Mouse (Mus musculus) heart, embryonic 12.5 days (tissue): ENCODE data around the gene Syt7. TPM values are rescaled to one million over a fixed set of nuclear protein-coding genes. Genes with fewer than 3 reads are reported as not detected.

ENCODE experiments used
- ATAC-seq: fragments of 200-750 bp; cut with Nextera tagmentation; 2 replicates; pipeline ENCODE4 v1.8.0; 2017; ENCODE audit warnings: moderate TSS enrichment, moderate library complexity; ENCODE audit not compliant: insufficient number of reproducible peaks, low FRiP score
- H3K27ac ChIP-seq: fragments of 300-500 bp; sonication (generic); 2 replicates; pipeline ENCODE4 v1.5.1; 2016; ENCODE audit warnings: mild to moderate bottlenecking, moderate library complexity; ENCODE audit not compliant: poor library complexity, severe bottlenecking
- H3K27me3 ChIP-seq: fragments of 300-500 bp; sonication (generic); replicated peaks from 2 replicates; pipeline ENCODE4 v1.6.1; 2016; ENCODE audit warnings: mild to moderate bottlenecking, moderate library complexity
- H3K36me3 ChIP-seq: fragments of 300-500 bp; sonication (generic); 2 replicates; pipeline ENCODE4 v1.6.1; 2016; ENCODE audit warnings: mild to moderate bottlenecking, moderate library complexity
- H3K4me1 ChIP-seq: fragments of 300-500 bp; sonication (generic); replicated peaks from 2 replicates; pipeline ENCODE4 v1.6.1; 2016; ENCODE audit warnings: mild to moderate bottlenecking
- H3K4me2 ChIP-seq: fragments of 300-500 bp; sonication (generic); 2 replicates; pipeline ENCODE4 v1.6.1; 2016; ENCODE audit warnings: mild to moderate bottlenecking, moderate library complexity
- H3K4me3 ChIP-seq: fragments of 300-500 bp; sonication (generic); 2 replicates; pipeline ENCODE4 v1.5.1; 2016; ENCODE audit warnings: mild to moderate bottlenecking
- H3K9ac ChIP-seq: fragments of 300-500 bp; sonication (generic); 2 replicates; pipeline ENCODE4 v1.6.1; 2016; ENCODE audit warnings: mild to moderate bottlenecking, moderate library complexity
- H3K9me3 ChIP-seq: fragments of 300-500 bp; sonication (generic); replicated peaks from 2 replicates; pipeline ENCODE4 v1.6.1; 2016; ENCODE audit warnings: mild to moderate bottlenecking, moderate library complexity
- WGBS: fragments of 180-500 bp; shearing (Covaris S2); methylation state at CpG from one replicate; pipeline ENCODE4 v1.1.7; 2016; 5-methylcytosine and 5-hydroxymethylcytosine counted together
- polyA plus RNA-seq: library from polyadenylated mRNA; unstranded; fragments of >200 nt; fragmentation: Nextera tagmentation; extraction: Ambion mirVana; gene quantifications from 2 replicates; pipeline ENCODE4 v1.2.1, GENCODE M21; 2016

Gene Syt7
- polyA plus RNA-seq, 1 experiment from 2014 or later = 0.59 TPM

DNA sequence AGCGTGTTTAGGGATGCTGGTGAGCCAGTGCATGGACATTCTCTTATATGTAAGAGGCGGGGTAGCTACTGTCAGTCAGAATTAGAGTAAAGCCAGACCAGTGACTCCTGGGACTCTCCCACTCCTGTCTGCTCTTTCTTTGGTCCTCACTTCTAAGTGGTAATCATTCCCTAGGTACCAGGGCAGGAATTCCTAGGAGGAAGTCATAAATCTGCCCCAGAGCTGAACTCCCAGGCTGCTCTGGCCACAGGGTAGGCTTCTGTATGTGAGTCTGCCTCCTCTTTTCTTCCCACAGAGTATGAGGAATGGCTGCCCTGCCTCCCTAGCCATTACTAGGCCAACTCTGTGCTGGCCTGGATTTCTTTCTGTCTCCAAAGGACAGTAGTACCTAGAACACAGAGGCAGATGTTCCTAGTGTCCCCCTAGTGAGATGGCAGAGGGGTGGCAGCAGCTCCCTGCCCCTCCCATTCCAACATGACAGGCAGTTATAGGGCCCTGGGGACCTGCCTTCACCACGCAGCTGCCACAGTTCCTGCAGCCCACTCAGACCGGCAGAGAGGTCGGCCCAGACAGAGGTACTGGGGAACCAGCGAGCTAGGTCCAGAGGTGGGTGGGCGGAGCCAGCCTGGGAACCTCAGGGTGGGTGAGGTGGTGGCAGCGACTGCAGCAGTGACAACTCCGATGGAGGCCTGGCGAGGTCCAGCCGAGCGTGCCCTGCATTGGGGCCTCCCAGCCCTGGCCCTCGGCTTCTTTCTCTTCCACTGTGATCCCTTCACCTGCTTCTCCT, 36.8 kb downstream of the Syt7 start:
- Histone ChIP-seq H3K4me1 (peaks cover 33% of the 10 kb centered on the region), H3K27ac (no peak overlapping the region), H3K27me3 (peaks cover 76% of the 10 kb centered on the region), H3K36me3 (no peaks in the 10 kb centered on the region), H3K9ac (no peak overlapping the region), H3K9me3 (no peaks in the 10 kb centered on the region), H3K4me2 (no peak overlapping the region), H3K4me3 (no peak overlapping the region)
- no peak for ATAC-seq
- 44% methylated on average over 13 of the region's 13 CpGs for WGBS

DNA sequence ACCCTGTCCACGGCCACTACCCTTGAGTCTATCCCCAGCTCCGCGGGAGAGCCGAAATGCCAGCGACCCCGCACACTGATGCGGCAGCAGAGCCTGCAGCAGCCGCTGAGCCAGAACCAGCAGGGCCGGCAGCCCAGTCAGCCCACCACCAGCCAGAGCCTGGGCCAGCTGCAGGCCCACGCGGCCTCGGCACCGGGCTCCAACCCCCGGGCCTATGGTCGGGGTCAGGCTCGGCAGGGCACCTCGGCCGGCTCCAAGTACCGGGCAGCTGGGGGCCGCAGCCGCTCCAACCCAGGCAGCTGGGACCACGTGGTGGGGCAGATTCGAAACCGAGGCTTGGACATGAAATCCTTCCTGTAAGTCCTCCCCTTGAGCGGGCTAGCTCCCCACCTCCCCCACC, 37.4 kb downstream of the Syt7 start:
- no peak overlapping the region for H3K4me2 ChIP-seq
- ATAC-seq = no peak
- no peak overlapping the region for H3K4me3 ChIP-seq
- 37% methylated on average over 25 of the region's 25 CpGs for WGBS
- no peaks in the 10 kb centered on the region for H3K9me3 ChIP-seq
- peaks cover 75% of the 10 kb centered on the region for H3K27me3 ChIP-seq
- H3K9ac ChIP-seq = no peak overlapping the region
- H3K27ac ChIP-seq = no peak overlapping the region
- H3K36me3 ChIP-seq = no peaks in the 10 kb centered on the region
- H3K4me1 ChIP-seq = peaks cover 31% of the 10 kb centered on the region

DNA sequence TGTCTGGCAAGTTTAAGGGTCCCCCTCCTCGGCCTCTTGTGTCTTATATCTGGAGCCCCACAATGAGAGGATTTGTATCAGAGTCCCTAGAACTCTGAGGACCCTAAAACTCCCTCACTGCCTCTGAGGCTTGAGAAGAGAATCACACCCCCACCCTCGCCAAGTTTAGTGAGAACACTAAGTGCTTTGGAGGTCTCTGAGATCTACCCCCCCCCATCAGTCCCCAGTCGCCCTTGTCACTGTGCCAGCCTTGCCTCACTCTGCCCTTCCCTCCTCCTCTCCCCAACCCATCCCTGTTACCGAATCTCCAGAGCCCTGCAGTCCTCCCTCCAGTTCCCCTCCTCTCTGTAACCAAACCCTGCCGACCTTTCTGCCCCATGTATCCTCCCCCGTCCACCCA, 37.9 kb downstream of the Syt7 start:
- H3K27me3 ChIP-seq = peaks cover 70% of the 10 kb centered on the region
- H3K4me1 ChIP-seq = peaks cover 31% of the 10 kb centered on the region
- no peak overlapping the region for H3K4me3 ChIP-seq
- H3K9me3 ChIP-seq = no peaks in the 10 kb centered on the region
- 41% methylated on average over 6 of the region's 6 CpGs for WGBS
- ATAC-seq = no peak
- H3K27ac ChIP-seq = no peak overlapping the region
- no peak overlapping the region for H3K9ac ChIP-seq
- H3K4me2 ChIP-seq = no peak overlapping the region
- no peaks in the 10 kb centered on the region for H3K36me3 ChIP-seq

DNA sequence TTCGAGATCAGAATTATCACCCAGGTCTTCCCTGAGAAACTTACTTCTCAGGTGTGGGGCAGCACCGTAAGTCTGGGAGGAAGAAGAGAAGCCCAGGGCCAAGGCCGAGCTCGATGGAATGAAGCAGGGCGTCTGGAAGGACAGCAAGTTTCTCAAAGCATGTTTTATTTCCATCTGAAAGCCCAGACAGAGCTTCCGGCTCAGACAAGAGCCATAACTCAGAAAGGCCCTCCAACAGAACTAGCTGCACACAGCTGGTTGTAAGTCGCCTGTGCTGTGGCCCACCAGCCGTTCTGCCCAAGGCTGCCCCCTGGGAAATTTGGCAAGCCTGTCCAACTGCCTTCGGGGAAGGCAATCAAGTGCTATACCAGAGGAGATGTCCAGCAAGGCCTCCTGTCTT, 38.5 kb downstream of the Syt7 start:
- no peak overlapping the region for H3K4me2 ChIP-seq
- no peak for ATAC-seq
- no peak overlapping the region for H3K27ac ChIP-seq
- no peaks in the 10 kb centered on the region for H3K9me3 ChIP-seq
- no peak overlapping the region for H3K9ac ChIP-seq
- H3K4me3 ChIP-seq = no peak overlapping the region
- H3K27me3 ChIP-seq = peaks cover 67% of the 10 kb centered on the region
- H3K36me3 ChIP-seq = no peaks in the 10 kb centered on the region
- peaks cover 28% of the 10 kb centered on the region for H3K4me1 ChIP-seq
- WGBS = 79% methylated on average over 9 of the region's 9 CpGs

DNA sequence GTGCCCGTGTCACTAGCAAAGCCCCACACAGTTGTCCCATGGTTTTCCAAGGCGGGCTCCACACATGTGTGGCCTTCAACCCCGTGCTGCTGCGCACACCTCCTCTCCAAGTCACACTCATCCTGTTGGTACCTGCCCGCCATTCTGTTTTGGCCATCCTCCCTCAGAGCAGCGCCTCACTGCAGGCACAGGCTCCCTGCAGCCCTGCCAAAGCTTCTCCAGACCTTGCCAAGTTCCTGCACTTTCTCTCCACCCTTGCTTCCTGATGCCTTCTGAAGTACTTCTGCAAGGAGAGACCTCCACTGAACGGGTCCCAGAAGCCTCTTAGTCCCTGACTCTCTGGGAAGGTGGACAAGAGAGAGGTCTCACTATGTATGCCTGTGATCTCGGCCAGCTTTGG, 40.5 kb downstream of the Syt7 start:
- Histone ChIP-seq H3K36me3 (no peaks in the 10 kb centered on the region), H3K9ac (no peak overlapping the region), H3K27ac (no peak overlapping the region), H3K4me2 (no peak overlapping the region), H3K9me3 (no peaks in the 10 kb centered on the region), H3K4me3 (no peak overlapping the region), H3K4me1 (peaks cover 38% of the 10 kb centered on the region), H3K27me3 (peaks cover 53% of the 10 kb centered on the region)
- no peak for ATAC-seq
- 75% methylated on average over 8 of the region's 8 CpGs for WGBS

DNA sequence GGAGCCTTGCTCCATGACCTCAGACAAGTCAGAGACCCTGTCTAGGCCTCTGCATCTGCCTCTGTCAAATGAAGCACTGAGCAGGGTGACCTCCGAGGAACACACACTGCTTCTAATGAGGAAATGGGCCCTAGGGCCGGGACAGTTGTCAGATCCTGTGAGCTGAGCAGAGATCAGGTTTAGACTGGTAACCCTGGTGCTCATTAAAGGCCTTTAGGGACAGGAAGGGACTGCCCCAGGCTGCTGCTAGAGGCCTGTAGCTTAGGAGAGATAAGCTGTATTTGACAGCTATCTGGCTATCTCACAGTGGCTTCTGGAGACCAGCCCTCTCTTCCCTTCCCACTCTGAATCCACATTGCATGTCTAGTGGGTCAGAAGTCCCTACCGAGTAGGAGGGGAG, 42.5 kb downstream of the Syt7 start:
- WGBS = 15% methylated on average over 3 of the region's 3 CpGs
- H3K27me3 ChIP-seq = peaks cover 42% of the 10 kb centered on the region

DNA sequence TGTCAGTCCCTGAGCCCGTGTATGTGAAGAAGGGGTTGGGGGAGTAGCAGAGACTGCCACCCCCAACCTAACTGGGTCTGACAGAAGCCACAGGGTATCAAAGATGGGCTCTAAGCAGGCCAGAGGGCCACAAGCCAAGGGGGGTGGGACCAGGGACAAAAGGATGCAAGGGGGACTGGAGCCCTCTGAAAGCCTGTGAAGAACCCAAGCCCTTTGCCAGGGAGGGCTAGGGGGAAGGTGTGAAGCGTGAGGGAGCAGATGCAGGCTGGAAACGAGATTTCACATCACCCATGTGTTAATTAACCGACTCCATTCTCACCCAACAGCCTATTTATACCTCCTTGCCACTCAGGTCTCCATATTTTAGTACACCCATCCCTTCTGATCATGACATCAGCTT, 43.0 kb downstream of the Syt7 start:
- Histone ChIP-seq H3K9me3 (no peaks in the 10 kb centered on the region), H3K4me1 (peaks cover 30% of the 10 kb centered on the region), H3K9ac (no peak overlapping the region), H3K4me2 (no peak overlapping the region), H3K27ac (no peak overlapping the region), H3K27me3 (peaks cover 38% of the 10 kb centered on the region), H3K4me3 (no peak overlapping the region), H3K36me3 (no peaks in the 10 kb centered on the region)
- WGBS = 45% methylated on average over 4 of the region's 4 CpGs
- no peak for ATAC-seq

More for the DNA sequence above, 42.5 kb downstream of the Syt7 start:
- Histone ChIP-seq H3K9ac (no peak overlapping the region), H3K4me3 (no peak overlapping the region), H3K4me1 (peaks cover 32% of the 10 kb centered on the region), H3K36me3 (no peaks in the 10 kb centered on the region), H3K4me2 (no peak overlapping the region), H3K27ac (no peak overlapping the region), H3K9me3 (no peaks in the 10 kb centered on the region)
- no peak for ATAC-seq

DNA sequence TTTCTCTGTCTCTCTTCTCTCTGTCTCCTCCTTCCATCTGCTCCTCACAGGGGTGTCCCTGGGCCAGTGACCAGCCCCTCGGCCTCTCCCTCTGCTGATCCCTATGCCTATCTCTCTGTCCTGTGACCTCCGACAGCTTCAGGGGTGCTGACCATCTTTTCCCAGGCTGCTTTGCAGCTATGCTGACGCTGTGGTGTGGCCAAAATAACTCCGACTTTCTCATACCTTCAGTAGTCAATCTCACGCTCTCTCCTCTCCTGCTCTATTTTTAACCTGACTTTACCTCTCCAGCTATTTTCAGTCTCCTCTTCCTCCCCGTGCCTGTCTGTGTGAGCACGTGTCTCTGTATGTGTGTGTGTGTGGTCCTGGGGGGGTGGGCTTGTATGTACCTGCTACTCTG, 44.3 kb downstream of the Syt7 start:
- H3K27ac ChIP-seq = no peak overlapping the region
- H3K4me1 ChIP-seq = peaks cover 34% of the 10 kb centered on the region
- peak overlapping the region; percentile 25; the same call in 1 of the 2 replicates for H3K4me2 ChIP-seq
- no peaks in the 10 kb centered on the region for H3K9me3 ChIP-seq
- no peak overlapping the region for H3K4me3 ChIP-seq
- ATAC-seq = 0 out of 2 replicates have a peak, but pooled peaks have one; percentile 4
- H3K9ac ChIP-seq = no peak overlapping the region
- 43% methylated on average over 7 of the region's 7 CpGs for WGBS
- H3K36me3 ChIP-seq = no peaks in the 10 kb centered on the region
- H3K27me3 ChIP-seq = peaks cover 25% of the 10 kb centered on the region

DNA sequence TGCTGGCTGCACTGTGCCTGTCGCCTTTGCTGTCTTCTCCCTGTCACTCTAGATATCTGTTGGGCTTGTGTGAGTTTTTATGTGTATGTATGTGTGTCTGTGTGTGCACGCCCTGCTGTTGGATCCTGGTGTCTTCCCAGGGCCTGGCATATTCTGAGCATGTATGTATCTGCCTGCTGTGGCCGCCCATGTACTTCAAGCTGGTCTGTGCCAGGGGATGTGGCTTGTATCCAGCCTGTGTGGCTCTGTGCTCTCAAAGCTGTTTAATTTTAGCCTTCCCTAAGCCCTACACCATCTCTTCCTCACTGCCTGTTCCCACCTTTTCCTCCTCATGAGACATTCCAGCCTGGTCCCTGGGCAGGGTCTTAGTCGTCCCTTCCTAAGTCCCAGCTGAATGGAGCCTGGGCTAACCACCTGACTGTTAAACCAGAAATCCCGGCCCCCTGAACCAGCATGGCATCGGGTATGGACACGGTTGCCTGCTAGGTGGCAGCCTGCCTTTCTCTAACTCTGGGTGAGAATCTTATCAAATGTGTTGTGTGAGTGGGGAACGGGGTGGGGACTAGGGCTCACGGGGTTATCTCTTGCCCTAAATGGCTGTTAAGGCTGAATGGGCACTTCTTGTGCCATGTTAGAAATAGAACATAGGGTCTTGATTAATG, 45.1 kb downstream of the Syt7 start:
- no peak for ATAC-seq
- Histone ChIP-seq H3K9me3 (no peaks in the 10 kb centered on the region), H3K4me1 (peaks cover 34% of the 10 kb centered on the region), H3K4me3 (no peak overlapping the region), H3K4me2 (no peak overlapping the region), H3K9ac (no peak overlapping the region), H3K27ac (no peak overlapping the region), H3K27me3 (peaks cover 25% of the 10 kb centered on the region), H3K36me3 (no peaks in the 10 kb centered on the region)
- 48% methylated on average over 9 of the region's 9 CpGs for WGBS

DNA sequence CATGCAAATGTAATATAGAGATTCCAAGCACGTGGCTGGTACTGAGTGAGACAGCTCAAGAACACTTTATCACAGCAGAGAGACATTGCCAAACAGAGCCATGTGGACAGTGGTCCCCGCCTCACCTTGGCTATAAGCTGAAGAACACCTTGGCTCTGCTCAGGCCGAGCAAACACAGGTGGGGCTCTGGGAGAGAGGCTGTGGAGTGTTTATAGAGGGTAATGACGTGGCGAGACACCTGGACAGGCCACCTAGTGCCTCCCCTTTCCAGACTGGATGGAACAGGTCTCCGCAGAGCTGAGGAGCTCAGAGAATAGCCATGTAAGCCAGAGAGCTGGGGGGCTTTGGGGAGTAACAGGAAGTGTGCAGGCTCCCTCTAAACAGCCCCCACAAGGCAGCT, 46.0 kb downstream of the Syt7 start:
- H3K27me3 ChIP-seq = peaks cover 24% of the 10 kb centered on the region
- no peak for ATAC-seq
- 71% methylated on average over 6 of the region's 6 CpGs for WGBS

DNA sequence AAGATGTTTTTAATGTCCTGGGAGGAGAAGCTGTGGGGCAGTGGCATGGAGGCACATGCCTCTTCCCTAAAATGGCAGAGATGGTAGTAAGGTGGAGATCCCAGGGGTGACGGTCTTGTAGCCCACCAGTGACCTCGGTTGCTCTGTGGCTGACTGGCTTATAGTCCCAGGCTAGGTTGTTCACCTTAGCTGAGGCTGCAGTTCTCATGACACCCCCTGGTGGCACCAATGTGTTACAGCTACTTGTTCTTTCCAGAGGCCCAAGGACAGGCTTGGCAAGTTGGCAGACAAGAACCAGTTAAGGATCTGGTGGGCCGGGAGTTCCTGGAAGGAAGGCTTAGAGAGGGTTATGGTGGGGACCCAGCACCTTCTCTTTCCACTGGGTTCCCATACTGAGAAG, 47.0 kb downstream of the Syt7 start:
- H3K9me3 ChIP-seq = no peaks in the 10 kb centered on the region
- 36% methylated on average over 3 of the region's 3 CpGs for WGBS
- H3K27me3 ChIP-seq = peaks cover 24% of the 10 kb centered on the region
- H3K4me3 ChIP-seq = no peak overlapping the region
- ATAC-seq = no peak
- H3K27ac ChIP-seq = no peak overlapping the region
- H3K4me2 ChIP-seq = no peak overlapping the region
- H3K4me1 ChIP-seq = peaks cover 34% of the 10 kb centered on the region
- H3K36me3 ChIP-seq = no peaks in the 10 kb centered on the region
- no peak overlapping the region for H3K9ac ChIP-seq

More for the DNA sequence above, 46.0 kb downstream of the Syt7 start:
- Histone ChIP-seq H3K9ac (no peak overlapping the region), H3K4me3 (no peak overlapping the region), H3K4me2 (no peak overlapping the region), H3K4me1 (peaks cover 34% of the 10 kb centered on the region), H3K9me3 (no peaks in the 10 kb centered on the region), H3K36me3 (no peaks in the 10 kb centered on the region), H3K27ac (no peak overlapping the region)
